Mouse (Mus musculus) liver, embryonic 14.5 days (tissue): ENCODE data around the gene Prep.

Source experiments
- CTCF ChIP-seq: IDR thresholded peaks from 2 replicates; pipeline ENCODE4 v1.5.1; 2016; ENCODE audit warnings: antibody characterized with exemption, low read depth, control low read depth
- EP300 ChIP-seq: IDR thresholded peaks from 2 replicates; pipeline ENCODE4 v1.6.1; 2016; ENCODE audit warnings: antibody characterized with exemption, low read depth

GRCm38 (mm10) chr10:45112927-45113326 lies 45.9 kb downstream of the Prep start:
- TF ChIP-seq CTCF (no peak), EP300 (no peak)
